Mouse (Mus musculus) embryo, embryonic 10 days (tissue): ENCODE measurements at regions not wholly inside any gene's neighbourhood (a gene's known extent, or its start where the extent isn't known, plus 50 kb on each side); places are given as distances from the start of the nearest gene placed in this dataset.
A peak's percentile ranks its signal among the peaks of the same experiment; 100 is the strongest.

Source experiments
- DNase-seq: peaks from one replicate; pipeline ENCODE4 v3.0.0-alpha.2; 2015; ENCODE audit warnings: low spot score

DNA sequence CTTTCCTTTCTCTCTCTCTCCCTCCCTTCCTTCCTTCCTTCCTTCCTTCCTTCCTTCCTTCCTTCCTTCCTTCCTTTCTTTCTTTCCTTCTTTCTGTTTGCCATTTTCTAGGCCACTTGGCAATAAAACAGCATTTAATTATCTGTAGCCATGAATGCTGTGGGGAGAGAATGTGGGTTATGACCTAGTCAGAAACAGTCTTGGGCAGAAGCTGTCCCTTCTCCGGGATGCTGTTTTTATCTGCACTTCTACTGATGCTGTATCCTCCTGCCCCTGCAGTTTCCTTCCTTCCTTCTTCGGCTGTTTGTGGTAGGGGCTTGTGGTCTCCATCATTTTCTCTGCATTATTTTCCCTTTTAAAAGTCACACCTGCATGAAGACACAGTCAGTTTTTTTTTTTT, 272.3 kb upstream of the Sox2 start:
- no peak for DNase-seq

DNA sequence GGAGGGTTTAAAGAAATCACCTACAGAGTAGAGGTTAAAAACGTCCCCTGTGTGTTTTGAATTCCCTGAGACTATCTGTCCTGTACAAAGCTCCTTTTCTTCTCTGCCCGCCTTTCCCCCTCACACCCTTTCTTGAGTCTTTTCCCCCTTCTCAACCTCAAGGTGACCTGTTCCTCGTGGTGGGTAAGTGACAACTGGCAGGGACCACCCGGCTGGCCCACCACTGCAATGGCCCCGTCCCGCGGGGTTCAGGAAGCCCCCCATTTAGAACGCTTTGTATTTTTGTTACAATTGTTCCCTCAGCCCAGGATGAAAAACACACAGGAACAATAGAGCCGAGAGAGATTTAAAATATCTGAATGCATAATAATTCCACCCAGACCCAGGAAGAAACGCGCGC, 272.9 kb upstream of the Sox2 start:
- DNase-seq = peak; percentile 7

DNA sequence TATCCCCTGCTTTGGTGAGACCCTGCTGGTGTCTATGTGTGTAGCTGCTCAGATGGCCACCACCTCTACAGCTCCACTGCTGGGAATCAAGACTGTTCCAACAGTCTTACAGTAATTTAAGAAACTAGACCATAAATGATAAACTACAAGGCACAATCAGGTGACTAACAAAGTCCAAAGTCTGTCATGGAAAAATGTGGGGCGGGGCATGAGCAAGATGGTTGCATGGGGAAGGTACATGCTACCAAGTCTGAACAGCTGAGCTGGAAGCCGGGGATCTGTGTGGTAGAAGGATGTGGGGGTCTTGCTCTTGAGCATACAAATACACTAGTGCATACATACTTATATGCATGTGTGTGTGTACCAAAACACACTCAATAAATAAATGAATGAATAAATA, 278.8 kb upstream of the Sox2 start:
- no peak for DNase-seq

DNA sequence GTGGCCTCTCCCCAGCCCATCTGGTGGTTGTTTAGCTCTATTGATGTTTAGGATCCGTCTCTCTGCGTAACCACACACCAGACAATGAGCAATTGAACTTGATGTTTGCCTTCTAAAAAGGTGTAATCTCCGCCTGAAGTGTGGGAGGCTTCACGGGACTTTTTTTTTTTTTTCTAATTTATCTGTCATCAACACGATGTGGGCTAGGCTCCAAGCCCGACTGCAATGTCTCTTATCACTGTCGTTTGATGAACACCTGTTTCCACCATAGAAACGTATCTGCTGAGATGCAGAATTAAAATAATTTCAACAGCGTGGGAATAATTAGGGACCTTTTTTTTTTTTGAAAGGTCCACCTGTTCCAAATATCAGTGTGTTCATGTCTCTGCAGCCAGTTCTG, 257.0 kb upstream of the Dnajc19 start:
- no peak for DNase-seq

DNA sequence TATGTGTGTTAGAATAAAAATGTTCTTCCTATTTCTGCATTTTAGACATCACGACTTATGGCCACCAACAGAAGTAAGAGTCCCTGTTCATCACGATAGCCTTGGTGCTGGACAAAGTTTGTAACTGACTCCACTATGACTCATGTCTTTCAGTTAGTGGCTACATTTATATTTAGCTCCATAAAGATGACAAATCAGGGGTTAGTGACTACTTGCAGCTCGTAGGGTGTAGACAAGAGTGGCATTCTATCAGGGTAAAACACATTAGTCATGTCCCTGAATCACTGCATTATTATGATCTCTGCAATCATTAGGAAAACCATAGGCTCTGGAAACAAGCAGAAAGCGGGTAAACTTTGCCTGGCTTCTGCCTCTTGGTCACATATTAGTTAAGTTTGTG, 252.4 kb upstream of the Dnajc19 start:
- DNase-seq = no peak

DNA sequence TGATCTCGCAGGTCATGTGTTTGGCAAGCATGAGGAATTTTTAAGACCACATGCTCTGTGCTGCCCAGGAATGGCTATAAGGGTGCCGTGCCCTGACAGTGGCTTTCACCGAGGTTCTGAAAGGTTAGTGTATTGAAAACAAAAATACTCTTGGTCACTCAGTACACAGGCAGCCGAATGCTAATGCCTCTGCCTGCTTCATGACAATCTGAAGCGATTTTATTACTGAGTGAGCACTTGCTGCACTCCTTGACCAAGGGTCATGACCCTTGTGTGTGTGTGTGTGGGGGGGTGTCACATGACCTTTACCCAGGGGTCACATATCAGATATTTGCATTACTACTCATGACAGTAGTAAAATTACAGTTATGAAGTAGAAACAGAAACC, 250.8 kb upstream of the Dnajc19 start:
- DNase-seq = no peak

DNA sequence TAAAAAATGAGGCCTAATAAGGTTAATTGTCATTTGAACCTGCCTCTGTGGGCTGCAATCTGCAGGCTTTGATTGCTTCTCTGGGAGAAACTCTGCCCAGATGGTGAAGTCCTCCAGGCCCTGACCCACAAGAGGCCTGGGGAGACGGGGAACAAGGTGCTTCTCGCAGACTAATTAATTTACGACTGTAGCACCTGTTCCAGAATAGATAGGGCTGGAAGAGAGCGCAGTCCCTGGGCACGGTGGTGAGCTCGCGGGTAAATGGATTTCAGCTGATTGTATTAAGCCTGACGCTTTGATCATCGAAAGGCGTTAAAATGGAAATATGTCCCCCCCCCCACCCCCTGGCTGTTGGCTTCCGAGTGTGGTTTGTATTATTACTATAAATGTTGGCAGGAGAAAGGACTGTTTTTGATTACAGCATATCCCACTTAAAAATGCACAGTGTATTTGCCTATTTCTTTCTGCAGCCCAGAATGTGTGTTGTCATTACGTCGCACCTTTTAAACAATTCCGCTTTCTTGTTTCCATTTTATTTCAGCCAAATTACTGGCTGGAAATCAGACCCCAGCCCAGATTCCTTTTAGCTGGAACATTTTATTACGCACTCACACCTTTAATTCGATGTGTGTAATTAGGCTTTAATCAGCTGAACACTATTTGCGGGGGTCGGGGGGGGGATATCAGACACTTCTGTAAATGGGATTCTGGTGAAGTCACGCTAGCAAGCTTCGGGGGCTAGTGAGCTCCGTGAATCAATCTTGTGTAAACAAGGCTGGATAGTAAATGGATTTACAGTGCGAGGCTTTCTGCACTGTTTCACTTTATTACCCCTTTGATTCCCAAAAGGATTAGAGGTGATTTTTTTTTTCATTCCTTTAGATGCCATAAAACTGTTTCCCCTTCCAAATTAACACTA, 250.1 kb upstream of the Dnajc19 start:
- no peak for DNase-seq

DNA sequence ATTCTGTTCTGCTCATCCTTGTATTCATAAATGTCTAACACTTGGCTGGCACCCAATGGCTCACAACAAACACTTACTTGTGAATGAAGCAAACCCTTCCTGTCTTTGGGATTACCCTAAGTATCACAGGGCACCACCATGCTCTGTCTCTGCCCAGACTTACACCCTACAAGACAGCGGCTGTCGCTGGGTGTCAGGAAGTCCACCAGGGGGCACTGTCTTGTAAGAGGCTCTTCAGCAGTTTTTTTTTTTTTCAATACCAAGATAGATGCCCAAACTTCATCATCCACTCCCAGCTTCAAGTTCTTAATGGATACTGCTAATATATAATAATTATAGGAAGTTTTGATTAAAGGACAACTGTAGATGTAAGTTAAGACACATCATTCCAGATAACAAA, 247.7 kb upstream of the Dnajc19 start:
- peak; percentile 78 for DNase-seq

DNA sequence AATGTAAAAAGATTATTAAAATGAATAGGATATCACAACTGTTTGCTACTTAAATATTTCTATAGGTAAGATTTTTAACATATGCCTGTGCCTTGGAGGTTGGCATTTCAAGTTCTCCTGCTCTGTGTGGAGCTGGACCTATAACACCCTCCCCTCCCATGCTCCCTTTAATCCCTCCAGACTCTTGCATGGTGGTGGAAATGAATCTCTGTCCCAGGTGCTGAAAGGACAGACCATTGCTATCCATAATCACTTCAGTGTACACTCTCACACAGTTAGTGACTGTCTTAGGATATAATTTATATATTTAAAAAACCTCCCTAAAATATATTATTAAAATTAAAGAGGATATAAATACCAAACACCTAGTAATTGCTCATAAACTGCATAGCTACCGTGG, 244.5 kb upstream of the Dnajc19 start:
- DNase-seq = peak; percentile 26

DNA sequence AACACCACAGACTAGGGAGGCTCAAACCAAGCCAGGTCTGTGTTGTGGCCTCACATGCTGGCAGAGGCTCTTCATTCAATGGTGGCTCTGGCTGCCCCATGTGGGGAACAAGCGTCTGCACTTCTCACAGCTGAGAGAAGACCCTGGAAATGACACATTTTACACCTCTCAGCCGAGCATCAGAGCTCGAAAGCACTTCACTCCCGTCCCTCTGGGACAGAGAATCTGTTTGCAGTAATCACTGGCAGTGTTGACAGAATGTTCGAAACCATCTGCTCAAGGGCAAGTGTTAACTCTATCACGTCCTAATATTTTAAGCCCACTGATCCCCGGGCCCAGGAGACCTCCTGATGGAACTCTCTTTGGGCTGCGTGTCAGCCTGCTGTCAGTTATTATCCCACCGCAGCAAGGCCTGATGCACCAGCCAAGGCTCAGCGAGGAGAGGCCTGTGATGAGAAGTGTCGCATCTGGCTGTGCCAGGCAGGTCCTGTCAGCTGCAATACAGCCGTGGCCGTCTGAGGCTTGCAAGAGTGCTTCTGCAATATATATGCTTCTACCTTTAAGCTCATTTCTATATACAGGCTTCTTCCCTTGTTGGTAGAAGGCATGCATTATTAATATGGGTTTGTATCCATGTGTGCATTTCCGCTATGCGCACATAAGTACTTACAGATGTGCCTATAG, 241.5 kb upstream of the Dnajc19 start:
- DNase-seq = peak; percentile 26

DNA sequence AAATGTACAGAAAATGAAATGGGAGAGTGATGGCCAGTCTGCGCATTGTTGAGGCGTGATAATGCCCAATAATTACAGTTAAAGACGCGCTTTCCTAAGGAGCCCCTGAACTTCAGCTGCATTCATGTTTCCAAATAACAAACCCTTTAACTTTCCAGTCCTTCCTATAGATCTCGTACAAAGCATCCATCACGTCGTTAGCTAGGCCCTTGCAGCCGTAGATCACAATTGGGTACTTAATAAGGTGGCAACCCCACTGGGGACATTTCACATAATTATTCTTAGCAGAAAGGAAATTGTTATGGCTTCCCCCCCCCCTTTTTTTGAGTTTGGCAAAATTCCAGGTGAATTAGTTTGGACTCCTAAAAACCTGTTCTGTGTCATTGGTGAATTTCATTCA, 233.7 kb upstream of the Dnajc19 start:
- no peak for DNase-seq

DNA sequence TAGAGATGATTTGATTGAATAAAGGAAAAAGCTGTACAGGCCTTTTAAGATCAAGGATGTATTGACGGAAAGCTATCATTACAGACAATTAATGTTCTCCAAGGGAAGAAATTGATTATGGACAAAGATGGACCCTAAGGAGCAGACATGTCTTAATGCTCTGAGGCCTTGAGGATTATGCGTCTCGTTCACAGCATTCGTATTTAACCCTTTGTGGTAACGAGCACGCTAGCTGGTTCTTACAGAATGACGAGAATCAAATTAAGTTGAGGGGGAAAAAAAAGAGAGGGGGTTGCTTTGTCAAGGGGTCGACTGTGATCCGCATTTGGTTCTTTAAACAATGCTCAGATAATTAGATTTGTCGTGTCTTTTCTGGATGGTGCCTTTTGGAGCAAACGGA, 233.3 kb upstream of the Dnajc19 start:
- DNase-seq = no peak

DNA sequence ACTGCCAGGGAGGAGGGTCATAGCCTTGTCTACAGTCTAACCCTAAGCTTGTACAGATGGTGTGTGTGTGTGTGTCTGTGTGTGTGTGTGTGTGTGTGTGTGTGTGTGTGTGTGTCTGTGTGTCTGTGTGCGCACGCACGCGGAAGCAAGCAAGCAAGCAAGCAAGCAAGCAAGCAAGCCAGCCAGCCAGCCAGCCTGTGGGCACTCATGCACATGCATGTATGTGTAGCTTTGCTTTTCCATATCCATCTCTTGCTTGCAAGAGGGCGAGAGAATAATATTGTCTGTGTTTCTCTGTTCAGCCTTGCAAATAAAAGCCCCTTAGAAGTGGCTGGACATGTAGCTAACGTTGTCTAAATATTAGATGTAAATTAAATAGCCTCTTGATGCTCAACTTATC, 230.8 kb upstream of the Dnajc19 start:
- DNase-seq = no peak

DNA sequence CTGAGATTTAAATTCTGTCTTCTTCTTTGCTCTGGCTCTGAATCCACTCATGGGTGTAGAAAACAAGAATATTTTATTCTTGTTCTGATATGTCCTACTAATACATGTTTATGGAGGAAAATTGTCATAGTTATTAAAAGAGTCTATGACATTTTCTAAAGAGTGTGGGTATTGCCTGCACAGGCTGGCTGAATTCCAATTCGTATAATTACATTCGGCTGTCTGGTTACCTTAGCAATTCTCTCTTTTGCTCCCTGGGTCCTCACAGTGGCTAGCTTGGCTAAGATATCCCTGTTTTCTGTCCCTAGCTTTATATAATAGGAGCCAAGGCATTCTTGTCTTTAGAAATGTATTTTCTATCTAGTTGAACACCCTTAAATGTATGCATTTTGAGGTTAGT, 218.5 kb upstream of the Dnajc19 start:
- no peak for DNase-seq

DNA sequence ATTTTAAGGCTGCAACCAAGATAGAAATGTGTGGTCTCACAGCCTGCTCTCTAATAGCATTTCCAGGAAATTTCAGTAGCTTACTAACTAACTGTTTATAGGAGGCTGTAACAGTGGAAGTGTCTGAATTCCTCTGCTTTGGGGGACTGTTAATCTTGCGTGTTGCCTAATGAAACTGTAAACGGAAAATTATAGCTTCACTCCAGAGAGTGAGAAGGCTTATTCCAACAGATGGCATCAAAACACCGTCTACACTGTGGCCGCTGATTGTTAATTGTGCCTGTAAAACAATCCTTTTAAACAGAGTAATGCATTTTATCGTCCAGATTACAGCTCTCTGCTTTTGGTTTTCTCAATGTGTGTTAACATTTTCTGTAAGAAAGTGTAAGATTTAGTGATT, 206.7 kb upstream of the Dnajc19 start:
- no peak for DNase-seq

DNA sequence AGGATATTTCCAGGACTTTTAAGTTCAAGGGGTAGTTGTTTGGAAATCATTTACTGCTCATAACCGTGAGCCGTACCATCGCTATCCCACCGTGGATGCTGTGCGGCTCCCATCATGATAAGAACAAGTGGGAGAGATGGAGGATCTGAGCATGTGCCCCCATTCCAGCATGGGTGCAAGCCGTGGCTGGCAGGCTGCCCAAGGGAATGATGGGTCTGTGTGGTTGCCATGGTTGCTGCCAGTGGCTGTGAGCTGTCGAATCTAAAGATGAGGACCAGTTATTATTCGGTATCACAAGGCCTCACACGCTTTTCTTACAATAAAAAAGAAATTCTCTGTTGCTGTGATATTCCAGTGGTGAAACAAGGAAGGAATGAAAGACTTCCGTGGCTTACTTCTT, 189.0 kb upstream of the Dnajc19 start:
- no peak for DNase-seq

DNA sequence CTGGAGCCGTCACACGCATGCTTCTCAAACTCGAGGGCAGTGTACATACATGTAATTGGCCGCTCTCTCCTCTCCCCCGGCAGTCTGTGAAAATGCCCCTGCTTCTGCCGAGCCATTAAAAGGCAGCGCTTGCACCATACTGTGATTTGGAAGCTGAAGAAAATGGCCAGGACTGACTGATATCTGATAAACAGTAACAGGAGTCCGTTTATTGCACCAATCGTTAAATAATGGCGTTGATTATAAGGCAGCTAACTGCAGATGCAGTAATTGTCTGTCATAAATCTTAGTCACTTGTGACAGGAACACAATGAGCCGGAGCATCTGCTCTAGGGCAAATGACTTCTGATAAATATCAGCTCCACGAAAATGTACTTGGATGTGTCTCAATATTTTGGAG, 185.3 kb upstream of the Dnajc19 start:
- no peak for DNase-seq

DNA sequence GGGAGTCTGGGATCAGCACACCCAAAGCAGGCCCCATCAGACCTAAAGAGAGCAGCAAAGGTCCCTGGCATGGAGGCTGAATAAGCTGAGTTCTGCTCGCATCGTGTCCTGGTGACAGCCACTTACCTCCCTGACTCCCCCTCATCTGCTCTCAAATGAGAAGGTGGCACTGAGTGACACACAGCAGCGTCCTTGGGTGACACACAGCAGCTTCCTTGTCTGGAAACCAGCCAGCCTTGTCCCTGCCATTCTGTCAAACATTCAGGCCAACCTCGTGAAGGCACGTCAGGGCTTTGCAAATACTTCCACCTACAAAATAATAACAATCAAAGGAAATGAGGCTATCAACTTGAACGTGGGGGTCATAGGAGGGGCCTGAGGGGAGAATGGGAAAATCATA, 183.7 kb upstream of the Dnajc19 start:
- no peak for DNase-seq

DNA sequence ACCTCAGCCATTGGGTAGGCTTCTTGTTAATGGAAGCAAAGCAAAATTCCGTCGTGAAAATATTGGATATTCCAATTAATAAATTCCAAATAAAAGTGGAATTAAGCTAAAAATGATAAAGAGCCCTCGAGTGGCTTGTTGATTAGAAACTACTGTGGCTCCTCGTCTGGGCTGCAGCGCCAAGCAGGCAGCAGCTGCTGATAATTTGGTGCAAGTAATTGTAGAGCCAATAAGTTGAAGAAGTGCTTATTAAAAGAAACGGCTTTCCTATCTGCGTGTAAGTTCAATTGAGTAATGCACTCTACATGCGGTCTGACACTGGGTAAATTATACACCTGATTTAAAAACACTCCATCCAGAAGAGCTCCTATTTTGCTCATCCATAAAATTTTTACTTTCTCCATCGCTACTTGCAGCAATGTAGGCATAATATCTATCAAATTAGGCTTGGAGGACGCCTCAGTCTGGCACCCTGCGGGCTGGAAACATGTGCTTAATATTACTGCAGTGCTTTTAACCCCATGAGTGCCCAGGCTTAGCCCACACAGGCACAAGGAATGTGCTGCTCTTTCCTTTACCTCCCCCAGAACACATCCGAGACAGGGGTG, 171.7 kb upstream of the Dnajc19 start:
- DNase-seq = no peak

DNA sequence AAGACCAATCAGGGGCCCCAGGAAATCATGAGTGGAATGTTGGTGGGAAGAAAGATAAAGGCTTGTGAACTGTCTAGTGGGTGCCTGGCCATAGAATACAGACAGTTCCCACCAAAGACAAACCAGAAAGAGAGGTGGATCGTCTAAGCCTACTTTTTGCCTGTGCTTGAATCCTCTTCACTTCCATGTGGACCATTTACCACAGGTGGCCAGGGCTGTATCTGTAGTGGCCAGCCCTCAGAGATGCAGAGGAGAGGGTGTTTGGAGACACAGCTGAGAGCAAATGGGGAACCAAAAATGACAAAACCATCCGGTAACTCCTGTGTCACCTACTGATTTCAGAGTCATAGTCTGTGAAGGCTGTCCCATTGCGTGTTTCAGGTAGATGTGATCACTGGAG, 161.0 kb upstream of the Dnajc19 start:
- no peak for DNase-seq

DNA sequence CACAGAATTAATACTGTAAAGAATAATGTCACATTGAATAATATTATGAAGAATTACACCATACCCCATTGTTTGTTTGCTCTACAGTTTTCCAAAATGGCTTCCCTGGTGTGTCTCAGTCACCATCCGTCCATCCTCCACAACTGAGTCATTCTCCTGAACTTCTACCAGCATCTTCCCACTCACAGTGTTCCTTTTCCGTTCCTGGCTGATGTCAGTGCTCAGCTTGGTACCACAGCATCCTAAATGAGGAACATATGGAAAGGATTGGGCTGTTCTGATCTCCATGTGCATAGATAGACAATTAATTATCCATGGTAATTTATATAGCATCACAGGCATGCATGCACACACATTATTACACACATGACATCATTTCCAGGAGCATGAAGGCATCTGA, 158.9 kb upstream of the Dnajc19 start:
- DNase-seq = no peak

DNA sequence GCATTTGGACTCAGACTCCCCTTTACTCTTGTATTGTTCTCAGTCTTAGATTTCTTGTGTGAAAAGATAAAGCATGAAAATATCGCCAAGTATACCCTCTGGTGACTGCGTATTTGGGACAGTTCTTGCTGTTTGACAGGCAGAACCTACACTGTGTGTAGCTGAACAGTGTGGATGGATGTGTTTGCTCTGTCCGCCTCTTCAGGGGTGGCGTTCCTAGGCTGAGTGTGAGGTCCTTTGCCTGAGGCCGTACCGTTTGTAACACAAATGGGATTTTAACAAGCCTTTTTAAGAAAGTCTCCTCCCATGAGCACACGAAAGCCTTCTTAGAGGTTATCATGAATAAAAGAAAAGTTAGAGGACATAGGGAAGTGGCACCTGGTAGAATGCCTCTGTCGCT, 153.3 kb upstream of the Dnajc19 start:
- no peak for DNase-seq
